Mouse (Mus musculus) kidney, postnatal 36 days (tissue): ENCODE results near the gene Gls.

Experiments used
- DNase-seq, 2 experiments: peaks; one replicate each; pipeline ENCODE4 v3.0.0; 2021 to 2022; ENCODE audit warnings: mixed read lengths in 2 of 2

The Gls gene

GRCm38 (mm10) chr1:52118860-52119591, 114.0 kb downstream of the Gls start, which contains the start of gene Stat1:
Stat1 (plus strand) TSS chr1:52119440.
- DNase-seq, result peak; percentile 89 to 92

DNA sequence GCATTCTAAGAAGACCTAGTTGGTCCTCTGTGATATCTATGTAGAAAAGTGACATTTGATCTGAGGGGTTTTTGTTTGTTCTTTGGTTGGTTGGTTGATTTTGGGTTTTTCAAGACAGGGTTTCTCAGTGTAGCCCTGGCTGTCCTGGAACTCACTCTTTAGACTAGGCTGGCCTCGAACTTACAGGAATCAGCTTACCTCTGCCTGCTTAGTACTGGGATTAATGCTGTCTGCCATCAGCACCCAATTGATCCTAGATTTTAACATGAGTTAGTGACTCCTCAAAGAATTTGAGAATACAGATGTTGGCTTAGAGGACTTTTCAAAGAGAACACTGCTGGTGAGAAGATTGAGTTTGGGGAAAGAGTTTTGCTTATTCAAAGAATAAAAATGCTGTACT, 115.3 kb downstream of the Gls start:
- DNase-seq, result no peak

GRCm38 (mm10) chr1:52116441-52116840, 116.6 kb downstream of the Gls start:
- DNase-seq, result no peak

GRCm38 (mm10) chr1:52113666-52114069, 119.4 kb downstream of the Gls start:
- DNase-seq, result peak; percentile 98 to 99
